Mouse (Mus musculus): ENCODE results near the gene Ipo8.

GRCm38 (mm10) chr6:148799773-148800172 is 31.5 kb downstream of the Ipo8 start:
- TF ChIP-seq POLR2A (IDR thresholded peaks at IDR 0.05; ENCODE audit: borderline replicate concordance, extremely low read depth, insufficient read depth, insufficient read length, poor library complexity, severe bottlenecking) = no peak
- no peak for TF ChIP-seq CTCF (IDR thresholded peaks at IDR 0.05; ENCODE audit: borderline replicate concordance, extremely low read depth, insufficient read depth, insufficient read length)

Data from brain, embryonic 14.5 days (tissue).